Mouse (Mus musculus) liver, embryonic 14.5 days (tissue): Measurements from ENCODE around the gene Psmd1.

Experiments
- CTCF ChIP-seq: IDR thresholded peaks from 2 replicates; pipeline ENCODE4 v1.5.1; 2016; ENCODE audit warnings: antibody characterized with exemption, low read depth, control low read depth
- EP300 ChIP-seq: IDR thresholded peaks from 2 replicates; pipeline ENCODE4 v1.6.1; 2016; ENCODE audit warnings: antibody characterized with exemption, low read depth

- TF ChIP-seq EP300: no peak
- TF ChIP-seq CTCF: no peak; the same call in 1 of the 2 replicates
Measured at GRCm38 (mm10) chr1:86144001-86144944, 80.1 kb downstream of the Psmd1 start.
